Mouse (Mus musculus) G1E (cell line): Measurements from ENCODE around the gene Sec62.

Experiments
- CTCF ChIP-seq: IDR thresholded peaks from 2 replicates; pipeline ENCODE4 v1.5.1; 2012; ENCODE audit warnings: low read depth, low read length, inconsistent platforms, mixed read lengths
- POLR2AphosphoS5 ChIP-seq: IDR thresholded peaks from 2 replicates; pipeline ENCODE4 v1.6.1; 2012; ENCODE audit warnings: low read depth, low read length, inconsistent platforms; ENCODE audit not compliant: insufficient replicate concordance
- TAL1 ChIP-seq: conservative IDR thresholded peaks from 2 replicates; pipeline ENCODE4 v1.6.1; 2012; ENCODE audit warnings: low read depth, low read length, inconsistent platforms, mixed read lengths

GRCm38 (mm10) chr3:30746006-30746405 lies 46.7 kb upstream of the Sec62 start, which contains the start of gene Samd7:
- TF ChIP-seq CTCF (no peak), POLR2AphosphoS5 (no peak), TAL1 (no peak)
